Mouse (Mus musculus): ENCODE results near the gene Gprin1.

- TF ChIP-seq CTCF (IDR thresholded peaks at IDR 0.05) = no peak
- no peak for TF ChIP-seq EP300 (IDR thresholded peaks at IDR 0.05)
Measured at GRCm38 (mm10) chr13:54749864-54750411, at the start of gene Gprin1.
